Mouse (Mus musculus) bone marrow macrophage, adult 2 months (primary cell): ENCODE results near the gene Larp1b.

Source experiments
- CTCF ChIP-seq: IDR thresholded peaks from 2 replicates; pipeline ENCODE4 v1.5.1; 2012; ENCODE audit warnings: low read depth, mild to moderate bottlenecking, low read length, moderate library complexity
- POLR2A ChIP-seq: IDR thresholded peaks from 2 replicates; pipeline ENCODE4 v1.6.1; 2012; ENCODE audit warnings: mild to moderate bottlenecking, low read depth, low read length, borderline replicate concordance

DNA sequence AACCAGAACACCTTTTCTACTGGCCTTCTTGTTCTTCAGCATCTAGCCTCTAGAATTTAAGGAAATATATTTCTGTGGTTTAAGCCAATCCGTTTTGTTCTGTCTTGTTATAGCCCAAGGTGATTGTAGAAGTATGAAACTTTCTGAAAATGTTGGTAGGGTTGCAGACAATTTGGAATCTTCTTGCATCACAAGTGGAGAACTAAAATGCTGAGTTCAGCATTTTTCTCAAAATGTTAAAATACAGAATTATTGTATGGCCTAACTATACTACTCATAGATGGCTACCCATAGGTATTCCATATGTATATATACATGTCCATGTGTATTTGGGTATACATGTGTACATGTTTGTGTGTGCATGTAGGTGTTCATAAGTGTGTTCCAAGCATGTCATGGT lies 81.1 kb downstream of the Larp1b start:
- TF ChIP-seq CTCF (no peak), POLR2A (no peak)
